Mouse (Mus musculus): ENCODE measurements around the gene Qrich2.

Gene Qrich2

DNA sequence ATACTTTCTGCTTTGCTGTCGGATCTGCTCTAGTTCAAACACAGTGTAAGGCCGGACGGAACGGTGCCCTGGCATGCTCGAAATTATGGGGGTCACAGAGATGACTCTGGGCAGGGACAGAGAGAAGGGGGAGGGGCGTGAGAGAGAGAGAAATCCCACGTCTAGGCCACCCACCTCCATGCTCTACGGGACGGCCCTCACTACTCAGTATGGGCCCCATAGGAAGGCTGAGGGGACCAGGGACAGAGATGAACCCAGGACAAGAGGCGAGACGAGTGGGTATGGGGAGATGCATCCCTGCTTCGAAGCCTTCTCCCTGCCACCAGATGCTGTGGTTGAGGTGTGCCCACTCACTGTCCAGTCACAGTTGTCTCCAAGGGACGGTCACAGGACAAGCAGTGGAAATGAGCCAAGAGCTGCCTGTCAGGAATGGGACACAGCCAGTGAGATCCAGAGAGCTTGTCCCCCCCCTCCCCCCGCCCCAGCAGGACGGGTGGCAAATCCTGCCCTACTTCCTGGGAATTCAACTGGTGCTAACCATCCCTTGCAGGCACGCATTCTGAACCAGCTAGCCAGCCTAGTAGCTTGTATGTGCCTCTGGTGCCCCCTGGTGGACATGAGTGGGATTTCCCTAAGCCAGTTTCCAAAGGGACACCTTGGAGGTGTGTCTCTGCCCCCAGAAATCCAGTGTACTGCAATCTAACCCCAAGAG lies 20.3 kb downstream of the Qrich2 start:
- peak; percentile 91 to 93 for DNase-seq (ENCODE audit: low spot score in 2 of 2)

- no peak for DNase-seq (ENCODE audit: low spot score in 2 of 2)
These were observed 22.1 kb downstream of the Qrich2 start for GRCm38 (mm10) chr11:116443935-116444334.

DNA sequence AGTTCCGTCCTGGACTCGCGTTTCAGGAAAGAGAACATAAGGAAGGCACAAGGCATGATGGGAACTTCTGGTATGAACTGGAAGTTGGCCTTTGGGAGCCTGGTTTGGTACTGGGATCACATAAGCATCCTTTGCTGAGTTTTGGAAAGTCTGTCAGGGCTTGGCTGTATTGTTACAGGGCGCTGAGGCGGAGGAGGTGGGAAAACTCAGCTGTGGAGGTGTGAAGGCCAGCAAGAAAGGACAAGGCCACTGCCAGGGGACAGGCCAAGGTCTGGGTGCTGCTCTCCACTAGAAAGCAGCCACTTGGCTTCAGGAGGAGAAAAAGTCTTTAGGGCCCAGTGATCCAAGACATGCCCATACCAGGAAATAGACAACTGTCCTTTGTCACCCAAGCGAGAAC lies 22.7 kb downstream of the Qrich2 start:
- no peak for DNase-seq (ENCODE audit: low spot score in 2 of 2)

DNA sequence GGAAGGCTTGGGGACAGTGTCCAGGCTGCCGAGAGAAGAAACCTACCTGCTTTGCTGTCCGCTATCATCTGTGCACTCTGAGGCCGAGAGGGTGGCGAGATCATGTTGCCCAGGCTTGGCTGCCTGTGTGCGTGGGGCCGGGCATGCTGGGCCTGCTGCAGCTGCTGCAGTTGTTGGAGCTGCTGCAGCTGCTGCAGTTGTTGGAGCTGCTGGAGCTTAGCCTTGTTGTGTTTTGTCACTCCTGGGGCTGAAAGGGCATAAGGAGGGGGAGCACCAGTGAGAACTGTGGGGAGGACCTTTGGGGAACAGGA lies 23.2 kb downstream of the Qrich2 start:
- no peak for DNase-seq (ENCODE audit: low spot score in 2 of 2)

- DNase-seq (ENCODE audit: low spot score in 2 of 2) = no peak
These were observed 23.7 kb downstream of the Qrich2 start for GRCm38 (mm10) chr11:116442129-116442866.

GRCm38 (mm10) chr11:116440408-116441068 lies 25.5 kb downstream of the Qrich2 start:
- no peak for DNase-seq (ENCODE audit: low spot score in 2 of 2)

- no peak for DNase-seq (ENCODE audit: low spot score in 2 of 2)
These were observed 26.5 kb downstream of the Qrich2 start for GRCm38 (mm10) chr11:116439269-116440240.

DNA sequence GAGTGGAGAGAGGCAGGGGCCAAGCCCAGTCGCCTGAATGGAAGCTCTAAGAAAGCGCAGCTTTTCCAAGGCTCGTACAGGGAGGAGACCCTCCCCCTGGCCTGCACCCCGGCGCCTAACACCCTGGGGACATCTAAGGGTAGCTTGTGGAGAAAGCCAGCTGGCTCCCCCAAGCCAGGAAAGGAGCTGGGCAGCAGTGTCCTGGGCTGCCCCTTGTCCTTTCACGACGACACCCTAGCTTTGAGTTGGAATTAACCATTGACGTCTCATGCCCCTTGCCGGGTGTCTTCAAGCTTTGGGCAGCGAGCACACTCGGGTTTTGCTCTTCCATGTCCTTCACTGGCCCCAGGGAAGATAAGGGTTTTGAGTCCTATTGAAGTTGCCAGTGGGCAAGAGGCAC lies 28.5 kb downstream of the Qrich2 start:
- no peak for DNase-seq (ENCODE audit: low spot score in 2 of 2)

DNA sequence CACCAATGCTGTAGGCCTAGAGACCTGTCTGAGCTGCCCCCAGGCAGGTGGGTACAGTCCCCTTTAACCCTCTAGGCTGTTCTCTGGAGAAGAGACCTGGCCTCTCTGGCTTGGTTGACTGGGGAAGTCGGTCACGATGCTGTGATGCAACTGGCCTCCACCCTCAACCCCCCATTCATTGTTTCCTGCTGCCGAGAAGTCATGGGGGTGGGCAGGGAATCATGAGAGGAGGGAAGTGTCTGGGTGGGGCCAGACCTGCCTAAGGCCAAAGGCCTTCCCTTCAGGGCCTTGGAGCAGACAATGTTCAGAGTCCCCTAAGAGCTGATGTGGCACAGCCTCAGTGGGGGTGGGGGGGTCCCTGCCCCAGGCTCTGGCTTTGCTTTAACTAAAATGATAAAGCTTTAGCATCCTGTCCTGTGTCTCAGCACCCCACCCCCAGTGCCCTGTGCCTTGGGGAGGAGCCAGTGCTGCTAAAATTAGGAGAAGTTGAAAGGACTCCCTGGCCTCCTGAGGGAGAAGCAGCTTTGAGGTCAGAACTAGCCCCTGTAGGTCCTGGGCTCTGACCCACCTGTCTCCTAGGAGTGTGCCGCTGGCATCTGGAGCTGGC lies 29.2 kb downstream of the Qrich2 start:
- DNase-seq (ENCODE audit: low spot score in 2 of 2) = peak in 1 of 2 experiments; percentile 46

GRCm38 (mm10) chr11:116435992-116436724 lies 29.9 kb downstream of the Qrich2 start:
- no peak for DNase-seq (ENCODE audit: low spot score in 2 of 2)

DNA sequence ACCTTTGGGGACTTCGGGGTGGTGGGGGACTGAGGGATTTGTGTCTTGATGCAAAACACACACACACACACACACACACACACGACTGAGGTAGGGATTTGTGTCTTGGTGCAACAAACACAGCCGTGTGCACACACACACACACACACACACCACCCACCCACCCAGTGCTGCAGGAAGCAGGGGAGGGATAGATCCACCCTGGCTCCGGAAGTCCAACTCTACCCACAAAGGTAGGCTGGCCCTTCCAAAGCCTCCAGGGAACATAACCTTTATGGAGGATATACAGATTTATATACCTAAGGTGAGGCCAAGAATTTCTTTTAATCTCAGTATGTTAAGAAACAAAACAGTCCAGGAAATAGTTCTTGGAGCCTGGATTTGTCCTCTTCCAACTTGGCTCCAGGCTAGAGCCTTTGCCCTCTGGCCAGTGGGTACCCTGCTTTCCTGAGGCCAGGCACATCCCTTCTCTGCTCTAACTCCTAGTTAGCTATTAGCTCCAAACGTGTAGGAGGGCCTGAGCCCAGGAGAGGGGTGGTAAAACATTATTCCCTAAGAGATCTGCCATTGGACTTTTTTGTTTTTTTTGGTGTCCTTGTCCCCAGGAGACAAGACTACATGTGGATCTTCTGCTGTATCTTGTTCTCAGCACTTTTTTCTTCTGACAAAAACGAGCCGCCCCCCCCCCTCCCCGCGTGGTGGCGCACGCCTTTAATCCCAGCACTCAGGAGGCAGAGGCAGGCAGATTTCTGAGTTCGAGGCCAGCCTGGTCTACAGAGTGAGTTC lies 30.9 kb downstream of the Qrich2 start:
- DNase-seq (ENCODE audit: low spot score in 2 of 2) = no peak

DNA sequence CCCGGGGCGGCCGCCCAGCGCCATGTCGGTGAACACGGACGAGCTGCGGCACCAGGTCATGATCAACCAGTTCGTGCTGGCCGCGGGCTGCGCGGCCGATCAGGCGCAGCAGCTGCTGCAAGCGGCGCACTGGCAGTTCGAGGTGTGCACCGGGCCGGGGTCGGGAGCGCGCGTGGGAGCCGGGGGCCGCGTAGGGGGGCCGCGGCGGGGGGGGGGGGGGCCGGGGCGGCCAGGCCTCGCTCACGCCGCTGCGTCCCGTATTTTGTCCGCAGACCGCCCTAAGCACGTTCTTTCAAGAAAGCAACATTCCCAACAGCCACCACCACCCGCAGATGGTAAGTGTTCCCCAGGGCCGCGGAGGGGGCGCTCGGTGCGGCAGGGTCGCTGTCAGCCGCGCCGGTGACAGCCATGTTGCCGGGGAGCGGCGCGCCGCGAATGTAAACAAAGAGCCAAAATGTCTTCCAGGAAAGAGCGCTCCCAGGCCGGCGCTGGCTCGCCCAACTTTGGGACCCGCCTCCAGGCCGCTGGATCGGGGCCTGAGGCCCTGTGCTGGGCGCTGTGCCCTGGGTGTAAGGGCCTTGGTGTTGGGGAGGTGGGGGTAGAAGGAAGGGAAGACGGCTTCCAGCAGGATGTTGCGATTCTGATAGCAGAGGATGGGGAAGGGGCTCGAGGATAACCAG lies 31.6 kb downstream of the Qrich2 start:
- peak; percentile 70 to 80 for DNase-seq (ENCODE audit: low spot score in 2 of 2)

- peak; percentile 98 to 100 for DNase-seq (ENCODE audit: low spot score in 2 of 2)
These were observed 32.4 kb downstream of the Qrich2 start, which contains the start of gene Ubald2 for GRCm38 (mm10) chr11:116433356-116434286. Gene Ubald2 (plus strand): TSS chr11:116434094.

GRCm38 (mm10) chr11:116432593-116433355 lies 33.3 kb downstream of the Qrich2 start:
- no peak for DNase-seq (ENCODE audit: low spot score in 2 of 2)

- no peak for DNase-seq (ENCODE audit: low spot score in 2 of 2)
These were observed 33.9 kb downstream of the Qrich2 start for GRCm38 (mm10) chr11:116432127-116432526.

DNA sequence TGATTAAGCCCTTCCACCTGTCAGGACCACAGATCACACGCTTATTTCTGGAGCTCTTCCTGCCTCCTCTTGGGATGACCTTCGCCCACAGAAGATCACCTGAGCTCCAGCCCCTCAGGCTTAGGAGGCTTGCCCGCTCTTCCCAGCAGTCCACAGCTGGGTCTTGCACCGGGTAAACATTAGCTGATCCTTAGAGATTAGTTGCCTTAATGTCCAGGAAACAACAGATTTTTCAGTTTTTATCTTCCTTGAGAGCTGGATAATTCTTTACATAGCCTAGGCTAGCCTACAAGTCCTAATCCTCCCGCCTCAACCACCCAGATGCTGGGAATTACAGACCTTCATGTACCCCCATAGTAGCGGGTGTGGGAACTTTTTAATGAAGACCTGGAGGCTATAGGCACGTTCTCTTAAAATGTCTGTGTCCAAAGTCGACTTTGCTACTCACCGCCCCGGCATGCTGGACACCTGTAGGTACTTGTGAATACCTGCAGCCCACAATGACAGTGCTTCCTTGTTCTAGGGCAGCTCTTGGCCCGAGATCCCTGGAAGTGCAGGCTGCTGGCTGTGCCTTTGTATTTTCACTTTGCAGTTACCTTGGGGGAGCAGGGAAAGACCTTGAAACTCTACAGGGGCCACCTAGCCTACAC lies 34.5 kb downstream of the Qrich2 start:
- peak; percentile 53 to 58 for DNase-seq (ENCODE audit: low spot score in 2 of 2)

Measured in urinary bladder, postnatal 36 days (tissue).